Mouse (Mus musculus) olfactory bulb, adult 2 months (tissue): ENCODE results near the gene Ggt5.

ENCODE experiments used
- CTCF ChIP-seq: fragments of 200-500 bp; IDR thresholded peaks from 2 replicates; pipeline ENCODE4 v1.5.1; 2012; ENCODE audit warnings: low read depth, mild to moderate bottlenecking, low read length, moderate library complexity; ENCODE audit not compliant: insufficient read depth
- POLR2A ChIP-seq: fragments of 200-500 bp; IDR thresholded peaks from 2 replicates; pipeline ENCODE4 v1.6.1; 2012; ENCODE audit warnings: mild to moderate bottlenecking, low read depth, low read length, moderate library complexity; ENCODE audit not compliant: insufficient read depth

GRCm38 (mm10) chr10:75627490-75627889 lies 38.4 kb downstream of the Ggt5 start:
- no peak for TF ChIP-seq CTCF
- no peak for TF ChIP-seq POLR2A
